Mouse (Mus musculus): ENCODE data around the gene Nedd8. TPM values are rescaled to one million over a fixed set of nuclear protein-coding genes. Genes with fewer than 3 reads are reported as not detected.

The Nedd8 gene
- 225 TPM for polyA plus RNA-seq (2014; fragmentation: Illumina TruSeq; extraction: RNeasy Lipid Tissue Mini Kit (QIAGEN cat#74804); ENCODE audit: insufficient read depth, low read depth, low replicate concordance)

DNA sequence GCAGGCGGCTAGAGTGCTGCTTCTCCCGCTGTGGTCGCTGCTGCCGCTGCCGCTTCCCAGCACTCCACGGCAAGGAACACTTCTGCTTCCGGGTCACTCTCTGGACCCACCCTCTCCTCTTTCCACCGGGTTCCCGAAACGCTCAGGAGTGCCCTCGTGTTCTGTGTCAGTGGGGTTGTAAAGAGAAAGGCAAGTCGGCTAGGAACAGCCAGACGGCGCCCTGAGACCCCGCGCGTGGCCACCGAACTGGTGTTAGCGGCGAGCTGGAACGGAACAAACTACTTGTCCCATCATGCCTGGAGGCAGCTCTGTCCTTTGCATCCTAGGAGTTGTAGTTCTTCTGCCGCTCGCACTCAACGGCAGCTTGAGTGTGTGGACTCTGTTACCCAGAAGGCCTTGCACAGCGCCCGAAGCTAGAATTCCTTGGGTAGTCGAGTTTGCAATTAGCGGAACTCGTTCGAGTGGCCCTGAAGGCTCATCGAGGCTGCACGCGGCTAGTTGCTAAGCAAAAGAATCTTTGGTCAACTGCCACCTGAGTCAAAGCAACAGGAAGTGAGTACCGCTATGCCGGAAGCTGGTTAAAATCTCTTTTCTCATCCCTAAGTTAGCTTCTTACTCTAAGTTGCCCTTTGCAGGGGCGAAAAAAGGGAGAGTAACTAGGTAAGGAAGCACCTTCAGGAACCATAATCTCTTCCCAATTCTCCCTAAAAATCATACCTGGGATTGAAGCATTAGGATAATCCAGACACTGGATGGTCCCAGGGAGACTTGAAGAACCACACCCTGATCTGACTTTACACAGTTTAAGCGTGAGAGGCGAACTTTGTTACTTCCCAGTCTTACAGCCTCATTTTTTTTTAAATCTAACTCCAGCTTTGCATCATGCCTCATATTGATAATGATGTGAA is at the start of gene Nedd8, which contains the start of gene Gmpr2:
Nedd8 (minus strand) TSS at position 292 of the 908 bp plus-strand sequence.
Gmpr2 (plus strand) TSS at position 109 of the 908 bp plus-strand sequence.

DNA sequence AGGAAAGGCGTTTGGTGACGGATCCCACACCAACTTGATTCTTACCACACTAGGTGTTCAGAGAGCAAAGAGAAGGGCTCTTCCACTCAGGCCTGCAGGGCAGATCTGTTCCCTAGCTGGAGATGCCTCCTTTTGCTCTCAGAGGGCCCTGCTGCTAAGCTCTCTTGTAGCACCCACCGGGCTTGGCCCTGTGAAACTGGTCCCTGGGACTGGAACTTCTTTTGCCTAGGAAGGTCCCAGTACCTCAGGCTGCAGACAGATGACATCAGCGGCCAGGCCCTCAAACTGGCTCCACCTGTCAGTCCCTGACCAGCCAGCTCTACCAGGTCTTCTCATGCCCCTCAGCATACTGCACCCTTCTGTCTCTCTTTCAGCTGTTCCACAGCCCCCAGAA is 41.8 kb upstream of the Nedd8 start, which contains the start of gene Tgm1:
Tgm1 (minus strand) TSS at position 198 of the 394 bp plus-strand sequence.

DNA sequence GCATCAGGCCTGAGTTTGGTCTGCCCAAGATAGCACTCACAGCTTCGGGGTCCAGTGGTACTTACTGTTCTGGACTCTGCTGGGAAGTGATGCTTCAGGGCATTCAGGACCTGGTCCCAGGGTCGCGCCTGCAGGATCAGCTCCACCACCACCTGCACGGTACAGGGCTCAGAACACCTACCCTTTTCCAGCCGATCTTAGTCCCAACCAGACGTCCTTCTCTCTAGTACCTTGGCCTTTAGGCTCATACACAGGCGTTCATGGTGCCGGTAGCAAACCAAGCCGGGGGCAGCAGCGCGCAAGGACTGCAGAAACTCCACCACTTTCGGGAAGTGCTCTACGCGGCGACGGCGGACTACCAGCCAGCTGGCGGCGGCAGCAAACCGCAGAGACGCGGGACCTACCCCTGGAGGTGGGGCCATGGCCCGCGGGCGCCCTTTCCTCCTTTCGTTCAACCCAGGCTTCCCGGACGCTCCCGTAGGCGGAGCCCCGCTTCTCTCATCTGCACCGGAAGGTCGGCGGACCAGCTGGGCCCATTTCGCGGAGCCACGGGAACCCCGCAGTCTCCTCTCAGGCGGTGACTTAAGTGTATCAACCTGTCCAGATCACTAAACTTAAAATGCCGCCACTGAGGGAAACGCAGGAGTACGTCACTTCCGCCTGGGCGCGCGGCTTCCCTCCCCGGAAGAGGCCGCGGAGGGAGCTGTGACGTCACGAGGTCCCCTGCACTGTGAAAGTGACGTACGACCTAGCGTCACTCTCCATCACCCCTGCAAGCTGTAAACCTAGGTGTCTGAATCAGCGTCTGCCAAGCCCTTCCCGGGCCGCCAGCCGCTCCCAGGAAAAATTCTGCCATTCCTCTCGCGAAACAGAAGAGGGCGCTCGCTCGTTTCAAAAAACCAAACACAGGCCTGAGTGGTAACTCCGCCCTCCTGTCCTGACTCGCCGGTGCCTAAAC is 9.5 kb upstream of the Nedd8 start, which contains the start of gene Tinf2:
Tinf2 (minus strand) TSS at position 661 of the 958 bp plus-strand sequence.

DNA sequence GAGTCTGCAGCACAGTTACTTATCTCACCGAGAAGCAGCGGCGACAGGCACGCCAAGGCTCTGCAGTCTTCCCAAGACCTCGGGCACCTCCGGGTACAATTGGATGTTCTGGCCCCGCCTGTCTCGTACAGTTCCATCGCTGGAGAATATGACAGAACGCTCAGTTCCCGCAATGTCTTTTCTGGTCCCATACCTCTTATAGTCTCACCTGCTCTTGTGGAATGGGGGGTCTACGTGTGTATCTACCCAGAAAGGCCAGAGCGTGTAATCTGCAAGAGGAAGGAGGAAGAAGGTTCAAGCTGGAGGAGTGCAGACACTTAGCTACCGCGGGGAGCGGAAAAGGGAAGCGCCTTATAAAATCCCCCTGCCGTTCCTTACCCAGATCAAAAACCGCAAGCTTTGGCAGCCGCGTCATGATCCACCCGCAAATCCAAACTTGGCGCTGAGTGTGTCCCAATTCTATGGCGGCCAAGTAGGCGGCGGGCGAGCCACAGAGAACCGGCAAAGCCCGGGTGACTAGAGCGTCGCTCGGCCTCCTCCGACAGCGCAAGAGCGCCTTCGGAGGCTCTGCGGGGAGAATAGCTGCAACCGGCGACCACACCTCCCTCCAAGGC is 11.9 kb downstream of the Nedd8 start, which contains the start of gene Mdp1:
Mdp1 (minus strand) TSS at position 549 of the 614 bp plus-strand sequence.

DNA sequence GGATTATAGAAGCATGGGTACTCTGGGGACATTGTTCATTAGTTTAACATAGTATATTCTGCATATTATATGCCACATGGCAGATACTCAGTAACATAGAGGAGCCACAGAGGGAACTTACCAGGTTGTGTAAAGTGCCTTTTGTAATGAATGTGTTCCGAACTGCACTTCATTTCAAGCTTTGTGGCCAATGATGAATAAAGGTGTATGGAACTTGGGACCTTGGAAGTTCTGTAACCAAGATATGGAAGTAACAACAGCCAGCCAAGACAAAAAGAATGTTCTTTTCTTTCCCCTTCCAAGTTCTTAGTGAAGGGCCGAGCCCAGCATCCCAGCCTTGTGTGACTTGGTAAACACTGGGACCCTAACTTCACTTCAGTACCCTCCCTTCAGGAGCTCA is 22.0 kb downstream of the Nedd8 start, which contains the start of gene Tssk4:
Tssk4 (plus strand) TSS at position 301 of the 400 bp plus-strand sequence.

DNA sequence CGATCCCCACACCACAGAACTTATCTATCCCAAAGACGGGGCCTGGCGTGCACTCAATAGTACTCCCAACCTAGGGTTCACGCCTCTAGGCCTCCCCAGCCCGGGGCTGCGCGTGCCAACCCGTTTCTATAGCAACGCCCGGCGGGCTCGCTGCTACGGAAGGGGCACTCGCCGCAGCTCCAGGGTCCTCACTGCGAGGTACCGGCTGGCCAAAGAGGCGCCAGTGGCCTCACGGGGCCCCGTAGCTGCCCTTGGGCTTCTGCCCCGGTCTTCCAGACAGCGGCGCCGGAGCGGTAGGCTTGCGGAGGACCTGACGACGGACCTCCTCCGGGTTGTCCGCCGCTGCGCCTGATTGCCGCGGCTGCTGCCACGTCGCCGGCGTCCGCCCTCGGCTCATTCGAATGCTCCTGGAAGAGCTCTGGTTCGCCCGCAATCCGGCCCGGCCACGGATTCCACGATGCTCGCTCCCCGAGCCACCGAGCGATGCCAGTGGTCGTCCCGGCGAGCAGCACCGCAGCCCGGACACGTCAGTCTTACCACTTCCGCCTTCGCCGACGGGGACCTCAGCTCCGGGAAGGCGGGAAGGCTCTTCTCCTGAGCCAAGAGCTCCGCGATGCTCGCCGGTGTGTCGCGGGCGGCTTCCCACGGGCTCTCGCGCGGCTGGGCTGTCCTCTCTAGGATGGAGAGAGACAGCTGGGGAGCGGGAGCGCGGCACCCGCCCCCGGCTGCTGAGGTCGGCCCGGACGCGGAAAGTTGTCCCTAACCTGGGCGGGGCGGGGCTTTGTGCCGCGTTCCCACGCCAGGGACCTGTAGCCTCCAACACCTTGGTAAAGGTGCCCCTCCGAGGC is 28.6 kb downstream of the Nedd8 start, which contains the start of gene Tm9sf1:
Tm9sf1 (minus strand) TSS at position 747 of the 848 bp plus-strand sequence.

DNA sequence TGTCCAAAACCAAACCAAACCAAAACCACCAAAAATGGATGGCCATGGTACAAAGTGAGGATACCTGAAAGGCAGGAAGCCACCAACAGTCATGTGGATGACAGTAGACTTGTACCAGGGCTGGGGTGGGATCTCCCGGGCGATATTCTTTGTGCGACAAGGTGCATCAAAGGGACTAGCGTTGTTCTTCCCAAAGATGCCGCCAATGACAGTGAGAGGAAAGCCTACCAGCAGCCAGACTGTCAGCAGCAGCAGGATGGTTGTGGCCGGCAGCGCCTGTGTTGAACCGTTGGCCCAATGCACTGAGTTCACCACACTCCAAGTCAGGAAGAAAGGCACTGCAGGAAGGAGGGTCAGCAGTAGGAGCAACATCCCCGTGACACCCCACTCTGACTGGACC is 34.1 kb downstream of the Nedd8 start, which contains the start of gene Gm49378:
Gm49378 (minus strand) TSS at position 101 of the 400 bp plus-strand sequence.

DNA sequence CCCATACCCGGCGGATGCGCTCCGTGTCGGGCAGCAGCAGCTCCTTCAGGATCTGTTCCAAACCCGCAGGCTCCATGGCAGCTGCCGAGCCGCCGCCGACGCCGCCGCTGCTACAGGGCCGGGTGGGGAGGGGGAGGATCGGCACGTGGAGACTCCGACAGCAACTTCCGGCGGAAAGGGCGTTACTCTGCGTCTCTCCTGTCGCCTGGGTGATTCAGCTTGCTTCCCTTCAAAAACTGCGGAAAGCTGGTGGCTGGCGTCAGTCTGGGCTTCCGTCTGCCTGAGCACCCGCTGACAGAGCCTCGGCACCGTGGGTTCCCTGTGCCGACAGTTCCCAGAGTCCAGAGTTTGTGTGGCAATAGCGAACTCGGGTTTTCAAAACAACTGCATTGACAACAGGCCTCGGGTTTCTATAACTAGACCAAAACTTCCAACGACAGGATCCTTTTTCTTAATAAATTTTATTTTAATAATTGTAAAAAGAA is 36.4 kb downstream of the Nedd8 start, which contains the start of gene Ipo4:
Ipo4 (minus strand) TSS at position 435 of the 485 bp plus-strand sequence.

DNA sequence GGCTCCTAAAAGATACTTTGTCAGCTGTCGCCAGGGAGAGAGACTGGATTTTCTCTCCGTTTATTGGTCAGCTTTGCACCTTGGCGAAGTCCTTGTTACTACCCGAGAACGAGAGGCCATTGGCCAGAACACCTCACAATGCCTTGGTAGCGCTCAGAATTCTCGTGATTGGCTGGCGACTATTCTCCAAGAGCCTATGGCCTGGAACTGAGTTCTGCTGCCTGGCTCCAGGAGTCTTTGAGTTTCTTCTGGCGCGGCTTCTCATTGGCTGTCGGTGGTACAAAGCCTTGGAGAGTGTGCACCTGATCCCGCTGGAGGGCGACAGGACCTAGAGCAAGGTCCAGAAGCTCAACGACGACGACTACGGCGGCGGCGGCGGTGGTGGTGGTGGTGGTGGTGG is 54.1 kb downstream of the Nedd8 start, which contains the start of gene Rec8:
Rec8 (plus strand) TSS at position 216 of the 400 bp plus-strand sequence.

Other genes with a start within 250 kb of the Nedd8 start
- gene Dhrs4, start 193.4 kb downstream of the Nedd8 start, polyA plus RNA-seq (2014; fragmentation: Illumina TruSeq; extraction: RNeasy Lipid Tissue Mini Kit (QIAGEN cat#74804); ENCODE audit: insufficient read depth, low read depth, low replicate concordance), result 35.7 TPM
- 0.28 TPM for gene Carmil3, start 181.5 kb downstream of the Nedd8 start, polyA plus RNA-seq (2014; fragmentation: Illumina TruSeq; extraction: RNeasy Lipid Tissue Mini Kit (QIAGEN cat#74804); ENCODE audit: insufficient read depth, low read depth, low replicate concordance)
- not detected for gene Cpne6, start 161.7 kb downstream of the Nedd8 start, polyA plus RNA-seq (2014; fragmentation: Illumina TruSeq; extraction: RNeasy Lipid Tissue Mini Kit (QIAGEN cat#74804); ENCODE audit: insufficient read depth, low read depth, low replicate concordance)
- not detected for gene Nrl, start 147.1 kb downstream of the Nedd8 start, polyA plus RNA-seq (2014; fragmentation: Illumina TruSeq; extraction: RNeasy Lipid Tissue Mini Kit (QIAGEN cat#74804); ENCODE audit: insufficient read depth, low read depth, low replicate concordance)
- 18.9 TPM for gene Pck2, start 131.9 kb downstream of the Nedd8 start, polyA plus RNA-seq (2014; fragmentation: Illumina TruSeq; extraction: RNeasy Lipid Tissue Mini Kit (QIAGEN cat#74804); ENCODE audit: insufficient read depth, low read depth, low replicate concordance)
- gene Dcaf11, start 112.1 kb downstream of the Nedd8 start, polyA plus RNA-seq (2014; fragmentation: Illumina TruSeq; extraction: RNeasy Lipid Tissue Mini Kit (QIAGEN cat#74804); ENCODE audit: insufficient read depth, low read depth, low replicate concordance), result 65.2 TPM
- gene A730061H03Rik, start 111.7 kb downstream of the Nedd8 start, polyA plus RNA-seq (2014; fragmentation: Illumina TruSeq; extraction: RNeasy Lipid Tissue Mini Kit (QIAGEN cat#74804); ENCODE audit: insufficient read depth, low read depth, low replicate concordance), result not detected
- gene Fitm1, start 96.5 kb downstream of the Nedd8 start, polyA plus RNA-seq (2014; fragmentation: Illumina TruSeq; extraction: RNeasy Lipid Tissue Mini Kit (QIAGEN cat#74804); ENCODE audit: insufficient read depth, low read depth, low replicate concordance), result 2.2 TPM
- 221 TPM for gene Psme1, start 94.0 kb downstream of the Nedd8 start, polyA plus RNA-seq (2014; fragmentation: Illumina TruSeq; extraction: RNeasy Lipid Tissue Mini Kit (QIAGEN cat#74804); ENCODE audit: insufficient read depth, low read depth, low replicate concordance)
- 18.4 TPM for gene Emc9, start 86.8 kb downstream of the Nedd8 start, polyA plus RNA-seq (2014; fragmentation: Illumina TruSeq; extraction: RNeasy Lipid Tissue Mini Kit (QIAGEN cat#74804); ENCODE audit: insufficient read depth, low read depth, low replicate concordance)
- gene Psme2, start 81.0 kb downstream of the Nedd8 start, polyA plus RNA-seq (2014; fragmentation: Illumina TruSeq; extraction: RNeasy Lipid Tissue Mini Kit (QIAGEN cat#74804); ENCODE audit: insufficient read depth, low read depth, low replicate concordance), result 255 TPM
- 18.9 TPM for gene Rnf31, start 80.4 kb downstream of the Nedd8 start, polyA plus RNA-seq (2014; fragmentation: Illumina TruSeq; extraction: RNeasy Lipid Tissue Mini Kit (QIAGEN cat#74804); ENCODE audit: insufficient read depth, low read depth, low replicate concordance)
- gene Irf9, start 68.6 kb downstream of the Nedd8 start, polyA plus RNA-seq (2014; fragmentation: Illumina TruSeq; extraction: RNeasy Lipid Tissue Mini Kit (QIAGEN cat#74804); ENCODE audit: insufficient read depth, low read depth, low replicate concordance), result 29.5 TPM
- gene Rec8, start 54.1 kb downstream of the Nedd8 start, polyA plus RNA-seq (2014; fragmentation: Illumina TruSeq; extraction: RNeasy Lipid Tissue Mini Kit (QIAGEN cat#74804); ENCODE audit: insufficient read depth, low read depth, low replicate concordance), result 6.0 TPM
- gene Ipo4, start 36.2 kb downstream of the Nedd8 start, polyA plus RNA-seq (2014; fragmentation: Illumina TruSeq; extraction: RNeasy Lipid Tissue Mini Kit (QIAGEN cat#74804); ENCODE audit: insufficient read depth, low read depth, low replicate concordance), result 21.4 TPM
- gene Gm49378, start 34.2 kb downstream of the Nedd8 start, polyA plus RNA-seq (2014; fragmentation: Illumina TruSeq; extraction: RNeasy Lipid Tissue Mini Kit (QIAGEN cat#74804); ENCODE audit: insufficient read depth, low read depth, low replicate concordance), result 0.34 TPM
- gene Tm9sf1, start 28.3 kb downstream of the Nedd8 start, polyA plus RNA-seq (2014; fragmentation: Illumina TruSeq; extraction: RNeasy Lipid Tissue Mini Kit (QIAGEN cat#74804); ENCODE audit: insufficient read depth, low read depth, low replicate concordance), result 41.1 TPM
- 0.25 TPM for gene Tssk4, start 21.9 kb downstream of the Nedd8 start, polyA plus RNA-seq (2014; fragmentation: Illumina TruSeq; extraction: RNeasy Lipid Tissue Mini Kit (QIAGEN cat#74804); ENCODE audit: insufficient read depth, low read depth, low replicate concordance)
- 36.9 TPM for gene Mdp1, start 11.6 kb downstream of the Nedd8 start, polyA plus RNA-seq (2014; fragmentation: Illumina TruSeq; extraction: RNeasy Lipid Tissue Mini Kit (QIAGEN cat#74804); ENCODE audit: insufficient read depth, low read depth, low replicate concordance)
- 17.9 TPM for gene Gmpr2, start 183 bp downstream of the Nedd8 start, polyA plus RNA-seq (2014; fragmentation: Illumina TruSeq; extraction: RNeasy Lipid Tissue Mini Kit (QIAGEN cat#74804); ENCODE audit: insufficient read depth, low read depth, low replicate concordance)
- 11.0 TPM for gene Tinf2, start 9.7 kb upstream of the Nedd8 start, polyA plus RNA-seq (2014; fragmentation: Illumina TruSeq; extraction: RNeasy Lipid Tissue Mini Kit (QIAGEN cat#74804); ENCODE audit: insufficient read depth, low read depth, low replicate concordance)
- 1.7 TPM for gene Tgm1, start 41.8 kb upstream of the Nedd8 start, polyA plus RNA-seq (2014; fragmentation: Illumina TruSeq; extraction: RNeasy Lipid Tissue Mini Kit (QIAGEN cat#74804); ENCODE audit: insufficient read depth, low read depth, low replicate concordance)
- gene Rabggta, start 50.1 kb upstream of the Nedd8 start, polyA plus RNA-seq (2014; fragmentation: Illumina TruSeq; extraction: RNeasy Lipid Tissue Mini Kit (QIAGEN cat#74804); ENCODE audit: insufficient read depth, low read depth, low replicate concordance), result 15.4 TPM
- gene Dhrs1, start 73.6 kb upstream of the Nedd8 start, polyA plus RNA-seq (2014; fragmentation: Illumina TruSeq; extraction: RNeasy Lipid Tissue Mini Kit (QIAGEN cat#74804); ENCODE audit: insufficient read depth, low read depth, low replicate concordance), result 57.6 TPM
- 9.1 TPM for gene Nop9, start 73.6 kb upstream of the Nedd8 start, polyA plus RNA-seq (2014; fragmentation: Illumina TruSeq; extraction: RNeasy Lipid Tissue Mini Kit (QIAGEN cat#74804); ENCODE audit: insufficient read depth, low read depth, low replicate concordance)
- gene Cideb, start 86.3 kb upstream of the Nedd8 start, polyA plus RNA-seq (2014; fragmentation: Illumina TruSeq; extraction: RNeasy Lipid Tissue Mini Kit (QIAGEN cat#74804); ENCODE audit: insufficient read depth, low read depth, low replicate concordance), result 2.0 TPM
- 0.17 TPM for gene Ltb4r2, start 89.3 kb upstream of the Nedd8 start, polyA plus RNA-seq (2014; fragmentation: Illumina TruSeq; extraction: RNeasy Lipid Tissue Mini Kit (QIAGEN cat#74804); ENCODE audit: insufficient read depth, low read depth, low replicate concordance)
- 3.9 TPM for gene Ltb4r1, start 93.8 kb upstream of the Nedd8 start, polyA plus RNA-seq (2014; fragmentation: Illumina TruSeq; extraction: RNeasy Lipid Tissue Mini Kit (QIAGEN cat#74804); ENCODE audit: insufficient read depth, low read depth, low replicate concordance)
- 32.6 TPM for gene Adcy4, start 112.0 kb upstream of the Nedd8 start, polyA plus RNA-seq (2014; fragmentation: Illumina TruSeq; extraction: RNeasy Lipid Tissue Mini Kit (QIAGEN cat#74804); ENCODE audit: insufficient read depth, low read depth, low replicate concordance)
- 7.7 TPM for gene Ripk3, start 116.7 kb upstream of the Nedd8 start, polyA plus RNA-seq (2014; fragmentation: Illumina TruSeq; extraction: RNeasy Lipid Tissue Mini Kit (QIAGEN cat#74804); ENCODE audit: insufficient read depth, low read depth, low replicate concordance)
- 7.2 TPM for gene Nfatc4, start 151.0 kb upstream of the Nedd8 start, polyA plus RNA-seq (2014; fragmentation: Illumina TruSeq; extraction: RNeasy Lipid Tissue Mini Kit (QIAGEN cat#74804); ENCODE audit: insufficient read depth, low read depth, low replicate concordance)
- gene Nynrin, start 181.9 kb upstream of the Nedd8 start, polyA plus RNA-seq (2014; fragmentation: Illumina TruSeq; extraction: RNeasy Lipid Tissue Mini Kit (QIAGEN cat#74804); ENCODE audit: insufficient read depth, low read depth, low replicate concordance), result 2.9 TPM
- 0.04 TPM for gene Cbln3, start 212.3 kb upstream of the Nedd8 start, polyA plus RNA-seq (2014; fragmentation: Illumina TruSeq; extraction: RNeasy Lipid Tissue Mini Kit (QIAGEN cat#74804); ENCODE audit: insufficient read depth, low read depth, low replicate concordance)
- 10.6 TPM for gene Khnyn, start 212.8 kb upstream of the Nedd8 start, polyA plus RNA-seq (2014; fragmentation: Illumina TruSeq; extraction: RNeasy Lipid Tissue Mini Kit (QIAGEN cat#74804); ENCODE audit: insufficient read depth, low read depth, low replicate concordance)
- gene Sdr39u1, start 228.2 kb upstream of the Nedd8 start, polyA plus RNA-seq (2014; fragmentation: Illumina TruSeq; extraction: RNeasy Lipid Tissue Mini Kit (QIAGEN cat#74804); ENCODE audit: insufficient read depth, low read depth, low replicate concordance), result 34.3 TPM